Mouse (Mus musculus): ENCODE measurements at regions not wholly inside any gene's neighbourhood (a gene's known extent, or its start where the extent isn't known, plus 50 kb on each side); places are given as distances from the start of the nearest gene placed in this dataset.

DNA sequence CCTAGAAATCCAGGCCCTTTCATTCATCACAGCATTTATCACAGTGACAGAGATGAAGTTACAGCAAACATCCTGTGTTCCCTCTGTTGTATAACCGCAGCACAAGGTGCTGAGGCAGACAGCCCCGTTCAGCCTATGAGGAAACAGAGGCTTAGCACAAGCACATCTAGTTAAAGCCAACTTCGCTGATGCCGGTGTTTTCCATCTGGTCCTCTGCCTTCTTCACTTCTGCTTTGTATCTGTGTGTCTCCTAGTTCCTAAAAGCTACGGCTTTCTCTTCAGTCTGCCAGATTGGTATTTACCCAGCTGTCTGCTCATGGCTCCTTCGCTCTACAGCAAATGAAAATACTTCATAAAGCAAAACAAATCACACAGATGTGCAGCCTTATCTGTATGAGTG, 256.5 kb upstream of the Clint1 start:
- no peaks in the 10 kb centered on the region for H3K4me1 ChIP-seq (ENCODE audit: control insufficient read depth, insufficient read depth, low read length)
- H3K9me3 ChIP-seq (ENCODE audit: control insufficient read depth, low read length) = no peaks in the 10 kb centered on the region
- H3K27ac ChIP-seq (replicated peaks; ENCODE audit: low read depth, low read length) = no peak overlapping the region
- no peak overlapping the region for H3K4me2 ChIP-seq (ENCODE audit: low read length)
- DNase-seq (no peak), ATAC-seq (ENCODE audit: low FRiP score, low TSS enrichment) (no peak)
- WGBS = 88% methylated on average over 6 of the region's 6 CpGs
- no peaks in the 10 kb centered on the region for H3K27me3 ChIP-seq (ENCODE audit: control insufficient read depth, insufficient read depth, low read length)
- H3K36me3 ChIP-seq (ENCODE audit: control insufficient read depth, insufficient read depth, low read length) = no peaks in the 10 kb centered on the region
- H3K4me3 ChIP-seq (replicated peaks; ENCODE audit: low read depth, low read length) = no peak overlapping the region
- no peak overlapping the region for H3K9ac ChIP-seq (replicated peaks; ENCODE audit: low read length)

DNA sequence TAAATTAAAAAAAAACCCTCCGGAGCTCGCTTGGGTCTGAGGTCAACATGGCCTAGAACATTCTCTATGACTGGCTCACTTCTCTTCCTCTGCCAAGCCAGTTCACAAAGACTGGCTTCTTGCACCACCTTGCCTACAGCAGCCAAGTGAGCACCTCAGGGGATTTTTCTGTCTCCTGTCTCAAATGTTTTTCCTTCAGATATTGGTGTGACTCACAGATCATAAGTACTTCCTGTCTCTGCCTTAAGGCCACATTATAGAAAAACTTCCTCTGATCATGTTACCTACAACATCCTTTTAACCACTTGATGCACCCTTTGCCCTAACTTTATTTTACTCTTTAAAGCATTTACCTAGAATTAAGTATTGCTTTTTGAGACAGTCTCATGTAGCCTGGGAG, 230.0 kb upstream of the Clint1 start:
- H3K27me3 ChIP-seq (ENCODE audit: control insufficient read depth, insufficient read depth, low read length) = no peaks in the 10 kb centered on the region
- no peak overlapping the region for H3K9ac ChIP-seq (replicated peaks; ENCODE audit: low read length)
- 93% methylated on average over 2 of the region's 2 CpGs for WGBS
- H3K36me3 ChIP-seq (ENCODE audit: control insufficient read depth, insufficient read depth, low read length) = no peaks in the 10 kb centered on the region
- H3K4me3 ChIP-seq (replicated peaks; ENCODE audit: low read depth, low read length) = no peak overlapping the region
- H3K27ac ChIP-seq (replicated peaks; ENCODE audit: low read depth, low read length) = no peak overlapping the region
- H3K4me1 ChIP-seq (ENCODE audit: control insufficient read depth, insufficient read depth, low read length) = no peaks in the 10 kb centered on the region
- no peak overlapping the region for H3K4me2 ChIP-seq (ENCODE audit: low read length)
- DNase-seq (no peak), ATAC-seq (ENCODE audit: low FRiP score, low TSS enrichment) (no peak)
- H3K9me3 ChIP-seq (ENCODE audit: control insufficient read depth, low read length) = no peaks in the 10 kb centered on the region

DNA sequence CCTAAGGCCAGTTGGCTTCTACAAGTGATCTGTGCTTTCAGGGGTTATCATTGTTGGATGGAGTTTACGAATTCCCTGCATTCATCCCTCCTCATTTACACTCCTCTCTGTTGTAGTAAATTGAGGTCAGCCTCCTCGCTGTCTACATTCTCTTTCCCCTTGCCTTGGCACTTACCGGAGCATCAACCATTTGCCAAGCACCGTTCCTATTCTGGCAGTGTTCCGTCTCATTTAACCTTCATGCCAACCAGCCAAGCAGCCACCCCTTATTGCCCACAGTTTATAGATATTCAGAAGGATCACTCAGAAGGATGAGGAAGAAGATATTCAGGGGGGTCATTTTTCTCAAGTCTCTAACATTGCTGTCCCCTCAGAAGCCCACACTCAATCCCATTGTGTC, 229.2 kb upstream of the Clint1 start:
- H3K4me3 ChIP-seq (replicated peaks; ENCODE audit: low read depth, low read length) = no peak overlapping the region
- H3K27ac ChIP-seq (replicated peaks; ENCODE audit: low read depth, low read length) = no peak overlapping the region
- no peak overlapping the region for H3K9ac ChIP-seq (replicated peaks; ENCODE audit: low read length)
- no peaks in the 10 kb centered on the region for H3K27me3 ChIP-seq (ENCODE audit: control insufficient read depth, insufficient read depth, low read length)
- H3K36me3 ChIP-seq (ENCODE audit: control insufficient read depth, insufficient read depth, low read length) = no peaks in the 10 kb centered on the region
- ATAC-seq (ENCODE audit: low FRiP score, low TSS enrichment) (no peak), DNase-seq (no peak)
- no peaks in the 10 kb centered on the region for H3K4me1 ChIP-seq (ENCODE audit: control insufficient read depth, insufficient read depth, low read length)
- no peaks in the 10 kb centered on the region for H3K9me3 ChIP-seq (ENCODE audit: control insufficient read depth, low read length)
- no peak overlapping the region for H3K4me2 ChIP-seq (ENCODE audit: low read length)
- 93% methylated on average over 5 of the region's 5 CpGs for WGBS

DNA sequence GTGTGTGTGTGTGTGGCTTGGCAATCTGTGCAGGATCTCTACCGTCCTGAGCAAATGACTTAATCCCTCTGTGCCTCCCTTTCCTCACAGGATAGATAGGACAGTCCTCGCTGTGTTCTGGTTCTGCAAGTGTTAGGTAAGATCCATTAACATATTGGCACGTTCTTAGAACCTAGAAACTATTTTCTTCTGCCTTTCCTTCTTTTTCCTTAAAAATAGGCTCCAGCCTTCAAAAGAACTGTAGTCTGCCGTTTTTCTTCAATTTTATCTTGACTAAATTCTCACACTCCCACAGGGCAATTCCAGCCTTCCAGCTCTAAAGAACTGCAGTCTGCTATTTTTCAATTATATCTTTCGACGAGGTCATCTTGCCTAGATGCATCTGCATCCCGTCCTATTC, 227.6 kb upstream of the Clint1 start:
- H3K27me3 ChIP-seq (ENCODE audit: control insufficient read depth, insufficient read depth, low read length) = no peaks in the 10 kb centered on the region
- no peak for ATAC-seq (ENCODE audit: low FRiP score, low TSS enrichment)
- no peaks in the 10 kb centered on the region for H3K36me3 ChIP-seq (ENCODE audit: control insufficient read depth, insufficient read depth, low read length)
- H3K4me2 ChIP-seq (ENCODE audit: low read length) = no peak overlapping the region
- no peak overlapping the region for H3K27ac ChIP-seq (replicated peaks; ENCODE audit: low read depth, low read length)
- no peaks in the 10 kb centered on the region for H3K9me3 ChIP-seq (ENCODE audit: control insufficient read depth, low read length)
- H3K9ac ChIP-seq (replicated peaks; ENCODE audit: low read length) = no peak overlapping the region
- no peak for DNase-seq
- no peaks in the 10 kb centered on the region for H3K4me1 ChIP-seq (ENCODE audit: control insufficient read depth, insufficient read depth, low read length)
- WGBS = 68% methylated on average over 7 of the region's 7 CpGs
- no peak overlapping the region for H3K4me3 ChIP-seq (replicated peaks; ENCODE audit: low read depth, low read length)

DNA sequence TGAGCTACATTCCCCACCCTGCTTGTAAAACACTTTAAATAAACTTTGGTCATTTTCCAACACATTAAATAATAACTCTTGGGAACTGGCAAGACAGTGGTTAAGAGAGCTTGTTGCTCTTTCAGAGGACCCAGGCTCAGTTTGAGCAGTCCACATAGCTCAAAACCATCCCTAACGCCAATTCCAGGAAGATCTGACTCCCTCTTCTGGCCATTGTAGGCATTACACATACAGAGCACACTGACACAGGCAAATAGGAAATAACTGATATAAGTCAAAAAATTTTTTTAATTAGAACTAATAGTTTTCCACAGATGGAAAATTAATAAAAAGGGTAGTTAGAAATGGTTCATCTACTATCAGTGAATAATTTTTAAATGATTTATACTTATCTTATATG, 222.6 kb upstream of the Clint1 start:
- no peak overlapping the region for H3K4me3 ChIP-seq (replicated peaks; ENCODE audit: low read depth, low read length)
- no peaks in the 10 kb centered on the region for H3K27me3 ChIP-seq (ENCODE audit: control insufficient read depth, insufficient read depth, low read length)
- DNase-seq (no peak), ATAC-seq (ENCODE audit: low FRiP score, low TSS enrichment) (no peak)
- H3K9me3 ChIP-seq (ENCODE audit: control insufficient read depth, low read length) = no peaks in the 10 kb centered on the region
- H3K4me2 ChIP-seq (ENCODE audit: low read length) = no peak overlapping the region
- 37% methylated on average over 1 of the region's 1 CpGs for WGBS
- H3K36me3 ChIP-seq (ENCODE audit: control insufficient read depth, insufficient read depth, low read length) = no peaks in the 10 kb centered on the region
- no peak overlapping the region for H3K9ac ChIP-seq (replicated peaks; ENCODE audit: low read length)
- H3K27ac ChIP-seq (replicated peaks; ENCODE audit: low read depth, low read length) = no peak overlapping the region
- no peaks in the 10 kb centered on the region for H3K4me1 ChIP-seq (ENCODE audit: control insufficient read depth, insufficient read depth, low read length)

DNA sequence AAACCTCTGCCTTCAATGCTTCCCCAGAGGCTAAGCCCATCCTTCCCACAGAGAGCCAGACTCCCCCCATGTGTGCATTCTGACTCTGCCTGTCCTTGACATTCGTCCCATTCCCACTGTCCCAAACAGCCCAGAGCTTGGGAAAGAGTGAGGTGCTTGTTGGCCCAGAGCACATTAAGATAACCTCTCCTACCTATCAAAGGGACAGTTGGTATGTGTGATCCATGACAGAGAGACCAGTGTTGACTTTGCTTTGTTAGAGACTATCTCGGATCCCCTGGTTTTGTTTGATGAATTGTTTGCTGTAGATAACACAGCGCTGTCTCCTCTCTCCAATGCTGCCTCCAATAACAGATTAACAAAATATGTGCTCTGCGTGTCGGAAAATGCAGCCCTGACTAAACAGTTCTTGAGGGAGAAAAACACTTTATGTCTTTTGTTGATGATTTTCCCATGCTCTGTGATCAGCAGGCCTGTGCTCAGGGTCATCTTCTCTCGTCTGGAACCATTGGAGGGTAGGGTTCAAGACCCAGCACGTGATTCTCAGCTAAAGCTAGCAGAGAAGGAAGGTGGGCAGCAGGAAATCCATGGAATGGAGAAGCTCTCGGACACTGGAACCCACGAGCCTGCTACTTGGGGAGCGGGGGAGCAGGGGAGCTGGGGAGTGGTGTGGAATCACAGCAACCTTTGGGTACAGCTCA, 217.2 kb upstream of the Clint1 start:
- no peak overlapping the region for H3K27ac ChIP-seq (replicated peaks; ENCODE audit: low read depth, low read length)
- no peak overlapping the region for H3K4me2 ChIP-seq (ENCODE audit: low read length)
- ATAC-seq (ENCODE audit: low FRiP score, low TSS enrichment) = no peak
- no peaks in the 10 kb centered on the region for H3K9me3 ChIP-seq (ENCODE audit: control insufficient read depth, low read length)
- H3K9ac ChIP-seq (replicated peaks; ENCODE audit: low read length) = no peak overlapping the region
- 85% methylated on average over 10 of the region's 10 CpGs for WGBS
- H3K4me3 ChIP-seq (replicated peaks; ENCODE audit: low read depth, low read length) = no peak overlapping the region
- H3K36me3 ChIP-seq (ENCODE audit: control insufficient read depth, insufficient read depth, low read length) = no peaks in the 10 kb centered on the region
- no peaks in the 10 kb centered on the region for H3K27me3 ChIP-seq (ENCODE audit: control insufficient read depth, insufficient read depth, low read length)
- DNase-seq = no peak
- H3K4me1 ChIP-seq (ENCODE audit: control insufficient read depth, insufficient read depth, low read length) = no peaks in the 10 kb centered on the region

DNA sequence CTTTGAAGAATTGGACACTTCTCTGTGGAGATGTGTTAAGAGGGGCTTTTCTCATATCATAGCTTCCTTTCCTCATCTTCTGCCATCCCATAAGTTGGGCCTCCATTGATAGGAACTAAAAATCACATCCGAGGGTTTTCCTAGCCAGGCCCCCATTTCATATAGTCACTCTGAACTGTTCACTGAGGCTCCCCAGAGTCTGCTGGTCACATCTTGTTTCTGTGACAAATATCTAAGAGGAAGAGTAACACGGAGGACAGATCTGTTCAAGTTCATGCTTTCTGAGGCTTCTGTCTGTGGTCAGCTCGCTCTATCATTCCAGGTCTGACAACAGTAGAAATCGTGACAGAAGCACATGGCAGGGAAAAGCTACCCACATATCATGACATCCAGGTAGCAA, 216.0 kb upstream of the Clint1 start:
- DNase-seq = no peak
- no peak overlapping the region for H3K9ac ChIP-seq (replicated peaks; ENCODE audit: low read length)

DNA sequence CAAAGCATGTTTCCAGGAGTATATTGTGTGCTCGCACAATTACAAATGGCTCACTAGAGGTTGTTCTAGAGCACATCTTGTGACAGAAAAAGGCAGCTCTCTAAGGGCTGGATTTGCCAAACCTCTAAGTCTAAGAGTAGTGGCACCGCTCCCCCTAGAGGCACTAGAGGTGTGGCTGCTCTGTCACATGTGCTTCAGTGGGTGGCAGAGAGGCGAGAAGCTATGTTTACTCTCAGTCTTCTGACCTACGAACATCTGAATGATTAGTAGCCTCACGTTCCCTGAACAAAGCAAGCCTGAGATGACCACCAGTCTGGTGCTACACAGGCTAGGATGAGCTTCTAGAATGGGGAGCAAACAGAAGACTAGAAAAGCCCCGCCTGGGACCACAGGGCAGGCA, 212.6 kb upstream of the Clint1 start:
- Histone ChIP-seq H3K36me3 (ENCODE audit: control insufficient read depth, insufficient read depth, low read length) (no peaks in the 10 kb centered on the region), H3K27ac (replicated peaks; ENCODE audit: low read depth, low read length) (no peak overlapping the region), H3K4me3 (replicated peaks; ENCODE audit: low read depth, low read length) (no peak overlapping the region), H3K9me3 (ENCODE audit: control insufficient read depth, low read length) (no peaks in the 10 kb centered on the region), H3K9ac (replicated peaks; ENCODE audit: low read length) (no peak overlapping the region), H3K27me3 (ENCODE audit: control insufficient read depth, insufficient read depth, low read length) (no peaks in the 10 kb centered on the region), H3K4me1 (ENCODE audit: control insufficient read depth, insufficient read depth, low read length) (no peaks in the 10 kb centered on the region), H3K4me2 (ENCODE audit: low read length) (no peak overlapping the region)
- WGBS = 84% methylated on average over 6 of the region's 6 CpGs
- ATAC-seq (ENCODE audit: low FRiP score, low TSS enrichment) = no peak
- no peak for DNase-seq

More for the DNA sequence above, 216.0 kb upstream of the Clint1 start:
- WGBS = 87% methylated on average over 4 of the region's 4 CpGs
- no peak overlapping the region for H3K4me3 ChIP-seq (replicated peaks; ENCODE audit: low read depth, low read length)
- no peaks in the 10 kb centered on the region for H3K9me3 ChIP-seq (ENCODE audit: control insufficient read depth, low read length)
- H3K4me1 ChIP-seq (ENCODE audit: control insufficient read depth, insufficient read depth, low read length) = no peaks in the 10 kb centered on the region
- H3K36me3 ChIP-seq (ENCODE audit: control insufficient read depth, insufficient read depth, low read length) = no peaks in the 10 kb centered on the region
- H3K27ac ChIP-seq (replicated peaks; ENCODE audit: low read depth, low read length) = no peak overlapping the region
- H3K4me2 ChIP-seq (ENCODE audit: low read length) = no peak overlapping the region
- ATAC-seq (ENCODE audit: low FRiP score, low TSS enrichment) = no peak
- H3K27me3 ChIP-seq (ENCODE audit: control insufficient read depth, insufficient read depth, low read length) = no peaks in the 10 kb centered on the region

DNA sequence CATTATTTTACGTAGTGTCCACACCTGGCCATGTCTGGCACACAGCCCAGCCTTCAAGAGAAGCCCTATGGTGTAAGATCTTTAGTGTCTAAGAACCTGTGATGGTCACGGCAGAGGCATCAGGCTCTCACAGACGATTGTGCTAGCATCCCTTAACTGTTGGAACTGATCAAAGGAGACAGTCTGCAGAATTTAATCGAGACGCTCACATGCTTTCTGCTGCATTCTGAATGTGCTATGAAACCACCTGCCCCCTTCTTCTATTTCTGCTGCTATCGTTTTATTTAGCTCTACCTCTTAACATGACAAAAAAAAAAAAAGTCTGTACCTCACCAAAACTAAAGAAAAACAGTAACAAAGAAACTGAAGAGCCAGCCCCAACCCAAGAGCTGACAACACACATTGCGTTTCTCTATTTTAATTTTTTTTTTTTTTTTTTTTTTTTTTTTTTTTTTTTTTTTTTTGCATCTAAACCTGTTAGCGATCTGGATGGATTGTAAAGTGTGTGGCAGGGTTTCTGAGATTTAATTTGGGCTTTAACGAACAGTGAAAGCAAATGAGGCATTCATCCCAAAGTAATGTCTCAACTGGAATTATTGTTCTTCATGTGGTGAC, 209.6 kb upstream of the Clint1 start:
- no peaks in the 10 kb centered on the region for H3K27me3 ChIP-seq (ENCODE audit: control insufficient read depth, insufficient read depth, low read length)
- DNase-seq = no peak
- no peak overlapping the region for H3K9ac ChIP-seq (replicated peaks; ENCODE audit: low read length)
- H3K4me3 ChIP-seq (replicated peaks; ENCODE audit: low read depth, low read length) = no peak overlapping the region
- H3K36me3 ChIP-seq (ENCODE audit: control insufficient read depth, insufficient read depth, low read length) = no peaks in the 10 kb centered on the region
- ATAC-seq (ENCODE audit: low FRiP score, low TSS enrichment) = no peak
- WGBS = 79% methylated on average over 9 of the region's 9 CpGs
- no peaks in the 10 kb centered on the region for H3K4me1 ChIP-seq (ENCODE audit: control insufficient read depth, insufficient read depth, low read length)
- H3K9me3 ChIP-seq (ENCODE audit: control insufficient read depth, low read length) = no peaks in the 10 kb centered on the region
- no peak overlapping the region for H3K27ac ChIP-seq (replicated peaks; ENCODE audit: low read depth, low read length)
- no peak overlapping the region for H3K4me2 ChIP-seq (ENCODE audit: low read length)
